ENCODE assay signal across 11 mouse cellular contexts in the genomic region with DNA sequence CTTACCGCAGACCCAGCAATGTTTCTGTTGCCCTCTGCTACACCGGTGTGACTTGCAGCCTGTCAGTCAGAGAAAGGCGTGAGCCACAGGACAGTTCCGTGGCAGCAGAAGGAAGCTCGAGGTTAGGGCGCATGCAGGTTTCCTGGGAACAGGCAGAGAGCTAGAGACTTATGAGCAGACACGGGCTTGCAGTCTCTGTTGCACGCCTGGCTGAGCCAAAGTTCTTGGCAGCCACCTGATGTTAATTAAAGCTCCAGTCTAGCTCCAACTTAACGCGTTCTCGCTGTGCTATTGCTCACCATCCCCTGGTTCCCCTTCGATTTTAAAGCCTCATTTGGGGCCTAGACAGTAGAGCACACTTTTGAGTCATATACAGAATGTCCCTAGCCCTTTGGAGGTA.
DNase-seq lines count a peak whose midpoint lies in the region; ATAC-seq lines count a peak whose summit lies in the region.
"Had no signal": no experiment of that assay in that cellular context is flagged by ENCODE, and none has a peak within 500 bp of the region (broad histone marks: within the 10 kb centered on the region; RNA-seq: fewer than 3 reads in every experiment).

No protein-coding gene starts in this region.

- 71% methylated on average over 12 of the region's 12 CpGs for WGBS in midbrain, embryonic 15.5 days

- H3K36me3 ChIP-seq in midbrain, embryonic 15.5 days (replicated peaks): no peaks in the 10 kb centered on the region
- H3K36me3 ChIP-seq: embryonic facial prominence, embryonic 13.5 days; heart, embryonic 15.5 days had no signal

- no peaks in the 10 kb centered on the region for H3K9me3 ChIP-seq in midbrain, embryonic 15.5 days
- H3K9me3 ChIP-seq: embryonic facial prominence, embryonic 13.5 days; heart, embryonic 15.5 days had no signal

- peak; percentile 4 for DNase-seq in embryo, embryonic 11 days
- DNase-seq in embryo, embryonic 9.5 days (ENCODE audit: extremely low spot score): no peak
- DNase-seq in kidney, postnatal 4 days: peak; percentile 13 to 21
- no peak for DNase-seq in kidney, adult 11 months
- DNase-seq in layer of hippocampus, adult 8-10 months (ENCODE audit: low spot score in 2 of 2): peak; percentile 37 to 54
- peak; percentile 36 for DNase-seq in right cerebral cortex, postnatal 25 days
- DNase-seq in adrenal gland, adult 18-20 months (ENCODE audit: low spot score in 2 of 2): no peak

- no peak overlapping the region for H3K4me2 ChIP-seq in midbrain, embryonic 15.5 days
- H3K4me2 ChIP-seq: embryonic facial prominence, embryonic 13.5 days; heart, embryonic 15.5 days had no signal

- no peak overlapping the region for H3K9ac ChIP-seq in midbrain, embryonic 15.5 days
- H3K9ac ChIP-seq: embryonic facial prominence, embryonic 13.5 days; heart, embryonic 15.5 days had no signal

- no peaks in the 10 kb centered on the region for H3K4me1 ChIP-seq in midbrain, embryonic 15.5 days
- H3K4me1 ChIP-seq: embryonic facial prominence, embryonic 13.5 days; heart, embryonic 15.5 days; megakaryocyte, embryonic 14.5 days had no signal

- H3K27me3 ChIP-seq in midbrain, embryonic 15.5 days (replicated peaks): no peaks in the 10 kb centered on the region
- H3K27me3 ChIP-seq: embryonic facial prominence, embryonic 13.5 days; heart, embryonic 15.5 days; megakaryocyte, embryonic 14.5 days had no signal

- no peak overlapping the region for H3K4me3 ChIP-seq in midbrain, embryonic 15.5 days
- H3K4me3 ChIP-seq: embryonic facial prominence, embryonic 13.5 days; heart, embryonic 15.5 days; megakaryocyte, embryonic 14.5 days had no signal

- ATAC-seq in midbrain, embryonic 15.5 days (replicated peaks): no peak

- H3K27ac ChIP-seq in midbrain, embryonic 15.5 days: no peak overlapping the region
- H3K27ac ChIP-seq: embryonic facial prominence, embryonic 13.5 days; heart, embryonic 15.5 days had no signal

Comparison
In these comparisons a context has a peak if more than half of its experiments do, and no peak if none do; other contexts are left out.
1. DNase-seq: peak in embryo, embryonic 11 days (single experiment), kidney, postnatal 4 days (2 of 2), layer of hippocampus, adult 8-10 months (2 of 2) and right cerebral cortex, postnatal 25 days (single experiment); none in embryo, embryonic 9.5 days (single experiment), kidney, adult 11 months (single experiment) and adrenal gland, adult 18-20 months (0 of 2).